Mouse (Mus musculus): Measurements from ENCODE around the gene Cavin4. TPM values are rescaled to one million over a fixed set of nuclear protein-coding genes. Genes with fewer than 3 reads are reported as not detected.

Cavin4 gene
- total RNA-seq, 2 experiments from 2014 or later, result 138 to 167 TPM

DNA sequence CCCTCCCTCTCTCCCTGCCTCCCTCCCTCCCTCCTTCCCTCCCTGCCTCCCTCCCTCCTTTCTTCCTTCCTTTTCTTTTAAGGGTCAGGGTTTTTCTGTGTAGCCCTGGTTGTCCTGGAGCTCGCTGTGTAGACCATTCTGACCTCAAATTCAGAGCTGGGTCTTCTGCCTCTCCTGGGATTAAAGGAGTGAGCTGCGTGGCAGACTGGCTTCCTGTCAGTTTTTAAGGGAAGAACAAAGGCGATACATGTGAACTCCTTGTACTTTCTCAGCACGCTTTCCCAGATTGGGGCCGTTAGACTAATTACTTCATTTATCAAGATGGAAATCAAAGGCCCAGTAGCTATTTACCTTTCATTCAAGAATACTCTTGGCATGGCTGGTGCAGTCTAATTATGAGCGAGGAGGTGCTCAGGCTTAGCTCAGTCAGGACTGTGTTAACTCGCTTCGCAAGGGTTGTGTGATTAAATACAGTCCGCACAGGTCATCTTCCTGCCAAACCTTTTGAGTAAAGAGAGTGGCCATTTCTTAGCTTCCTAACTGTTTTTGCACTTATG, 29.5 kb downstream of the Cavin4 start:
- DNase-seq, result no peak
- intact Hi-C loops (cut with DNase I; ENCODE audit: low total_unique reads), result loop anchor here (10.0 kb wide), 2 partner anchors 82 to 632 kb away; no protein-coding TSS in a partner anchor

DNA sequence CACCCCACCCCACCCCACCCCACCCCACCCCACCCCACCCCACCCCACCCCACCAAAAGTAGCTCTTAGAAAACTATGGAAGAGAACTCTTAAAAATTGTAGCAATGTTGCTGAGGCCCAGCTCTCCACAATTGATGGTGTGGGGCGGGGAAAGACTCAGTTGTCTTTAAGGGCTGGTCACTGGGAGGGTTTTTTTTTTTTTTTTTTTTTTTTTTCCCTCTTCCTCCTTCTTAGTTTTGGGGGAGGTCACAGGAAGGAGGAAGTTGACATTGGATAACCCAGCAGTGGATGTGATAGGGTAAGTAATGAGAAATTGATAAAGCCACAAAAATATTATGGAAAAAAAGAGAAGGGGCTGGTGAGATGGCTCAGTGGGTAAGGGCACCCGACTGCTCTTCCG, 33.4 kb downstream of the Cavin4 start:
- intact Hi-C loops (cut with DNase I; ENCODE audit: low total_unique reads), result loop anchor here (10.0 kb wide), 2 partner anchors 78 to 628 kb away; no protein-coding TSS in a partner anchor
- DNase-seq, result no peak

DNA sequence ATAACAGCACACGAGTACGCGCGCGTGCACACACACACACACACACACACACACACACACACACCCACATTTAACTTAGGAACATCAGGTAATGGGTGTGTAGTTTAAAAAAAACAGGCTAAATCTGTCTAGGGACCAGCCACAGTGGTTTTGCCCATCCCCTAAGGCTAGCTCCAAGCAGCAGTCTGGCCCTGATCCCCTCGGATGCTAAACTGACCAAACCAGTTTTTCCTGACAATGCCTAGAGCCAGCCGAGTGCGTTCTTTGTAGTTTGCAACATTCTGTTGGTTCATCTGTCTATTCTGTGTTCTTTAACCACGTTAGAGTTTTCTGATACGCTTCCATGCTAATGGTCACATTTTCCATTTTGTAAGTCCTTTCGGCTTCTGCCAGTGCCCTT, 34.0 kb downstream of the Cavin4 start:
- DNase-seq, result no peak
- intact Hi-C loops (cut with DNase I; ENCODE audit: low total_unique reads), result loop anchor here (10.0 kb wide), 2 partner anchors 77 to 627 kb away; no protein-coding TSS in a partner anchor

DNA sequence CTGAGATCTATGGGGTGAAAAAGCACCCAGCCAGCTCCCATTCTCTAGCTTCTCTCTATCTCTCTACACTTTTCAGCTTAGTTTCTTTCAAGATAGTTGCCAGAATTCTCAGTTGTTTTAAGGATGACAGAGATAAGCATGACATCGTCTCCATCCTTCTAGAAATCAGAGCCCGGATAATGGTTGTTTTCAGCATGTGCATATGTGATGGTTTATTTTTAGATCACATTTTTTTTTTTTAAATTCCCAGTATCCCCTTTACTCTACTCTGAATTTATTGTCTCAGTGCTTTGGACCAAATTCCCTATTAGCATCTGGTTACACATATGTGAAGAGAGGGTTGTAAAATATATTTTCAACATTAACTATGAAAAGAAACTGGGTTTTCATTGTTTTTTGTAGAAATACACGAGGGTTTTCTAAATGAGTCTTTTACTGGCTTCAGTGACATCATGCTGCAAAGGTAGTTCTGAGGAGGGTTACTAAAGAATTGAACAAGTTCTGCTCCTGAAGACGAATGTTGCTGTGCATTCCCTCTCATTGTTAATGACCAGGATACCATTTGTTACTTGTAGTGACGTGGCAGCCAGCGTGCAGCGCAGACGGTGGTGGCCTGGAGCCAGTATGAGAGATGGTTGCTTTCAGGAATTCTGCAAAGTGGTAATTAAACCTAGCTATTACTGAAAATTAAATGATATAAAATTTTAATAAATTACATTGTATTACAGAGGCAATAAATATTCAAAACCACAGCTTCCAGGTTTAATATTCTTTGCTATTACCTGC, 52.7 kb downstream of the Cavin4 start:
- intact Hi-C loops (cut with DNase I; ENCODE audit: low total_unique reads), result no loop called here
- DNase-seq, result no peak

DNA sequence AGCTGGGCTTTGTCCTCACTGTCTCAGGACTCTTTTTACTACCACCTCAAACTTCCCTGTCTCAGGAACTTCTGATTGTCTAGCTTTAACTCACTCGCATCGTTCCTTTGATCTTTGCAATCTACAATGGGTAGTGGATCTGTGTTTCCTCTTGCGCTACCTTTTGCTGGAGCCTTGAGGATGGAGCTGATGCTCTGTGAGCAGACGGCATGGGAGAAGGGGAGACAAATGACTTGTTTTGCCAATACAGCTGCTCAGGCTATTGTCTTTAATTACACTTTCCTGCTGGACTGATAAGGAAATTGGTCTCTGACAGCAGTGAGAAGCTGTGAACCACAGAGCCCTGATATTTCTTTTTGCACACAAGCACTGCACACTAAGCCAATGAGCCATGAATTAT, 53.5 kb downstream of the Cavin4 start:
- no peak for DNase-seq
- intact Hi-C loops (cut with DNase I; ENCODE audit: low total_unique reads), result no loop called here

Other genes with a start within 250 kb of the Cavin4 start
- gene Tex10, start 190.1 kb upstream of the Cavin4 start, total RNA-seq (2021), result 10 to 100 TPM in 1 of 2 experiments, 1 to 10 TPM in 1; 9.8 to 10.2 TPM
- 10 to 100 TPM; 12.7 to 17.8 TPM for gene Msantd3, start 123.6 kb upstream of the Cavin4 start, total RNA-seq (2021)
- gene Tmeff1, start 78.3 kb upstream of the Cavin4 start, total RNA-seq (2021), result 1 to 10 TPM; 1.0 to 1.1 TPM

Data from gastrocnemius, postnatal 14 days (tissue).